Mouse (Mus musculus) frontal cortex, postnatal 25 days (tissue): ENCODE measurements at regions not wholly inside any gene's neighbourhood (a gene's known extent, or its start where the extent isn't known, plus 50 kb on each side); places are given as distances from the start of the nearest gene placed in this dataset.

Experiments used
- DNase-seq, 2 experiments: peaks; one replicate each; pipeline ENCODE4 v3.0.0; 2022; ENCODE audit warnings: low spot score in 2 of 2

DNA sequence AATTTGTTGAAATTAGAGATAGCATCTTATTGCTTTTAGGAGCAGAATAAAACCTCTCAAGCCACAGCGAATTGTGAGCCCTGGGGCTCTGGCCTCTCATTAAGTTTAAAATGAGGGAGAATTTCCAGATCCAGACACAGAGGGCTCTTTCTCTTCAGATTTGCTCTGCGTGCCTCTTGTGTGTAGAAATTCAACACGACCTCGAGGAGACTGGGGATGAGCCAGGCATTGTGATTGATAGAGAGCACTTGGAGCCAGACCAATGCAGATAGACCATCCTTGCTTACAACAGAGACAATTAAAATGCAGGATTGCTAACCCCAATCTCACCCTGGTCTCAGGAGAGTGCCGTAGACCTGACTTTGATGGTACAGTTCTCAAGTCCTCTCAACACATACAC is 121.9 kb upstream of the Gas1 start:
- no peak for DNase-seq

DNA sequence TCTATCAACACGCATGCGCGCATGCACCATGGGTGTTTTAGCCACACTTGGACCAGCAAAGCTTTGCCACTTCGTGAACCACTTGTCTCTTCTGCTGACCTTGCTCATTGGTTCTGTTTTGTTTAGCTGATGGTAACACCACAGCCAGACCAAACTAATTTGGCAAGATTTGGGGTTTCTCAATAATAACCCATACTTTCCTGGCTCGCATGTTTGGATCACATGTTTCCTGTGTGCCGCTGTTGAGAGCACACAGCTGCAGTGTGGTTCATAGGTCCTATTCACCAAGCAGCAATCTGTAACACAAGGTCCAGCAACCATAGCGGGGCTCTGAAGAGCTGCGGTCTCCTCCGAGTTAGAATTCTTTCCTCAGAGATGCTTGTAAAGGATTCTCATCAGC is 126.4 kb upstream of the Gas1 start:
- DNase-seq: no peak

DNA sequence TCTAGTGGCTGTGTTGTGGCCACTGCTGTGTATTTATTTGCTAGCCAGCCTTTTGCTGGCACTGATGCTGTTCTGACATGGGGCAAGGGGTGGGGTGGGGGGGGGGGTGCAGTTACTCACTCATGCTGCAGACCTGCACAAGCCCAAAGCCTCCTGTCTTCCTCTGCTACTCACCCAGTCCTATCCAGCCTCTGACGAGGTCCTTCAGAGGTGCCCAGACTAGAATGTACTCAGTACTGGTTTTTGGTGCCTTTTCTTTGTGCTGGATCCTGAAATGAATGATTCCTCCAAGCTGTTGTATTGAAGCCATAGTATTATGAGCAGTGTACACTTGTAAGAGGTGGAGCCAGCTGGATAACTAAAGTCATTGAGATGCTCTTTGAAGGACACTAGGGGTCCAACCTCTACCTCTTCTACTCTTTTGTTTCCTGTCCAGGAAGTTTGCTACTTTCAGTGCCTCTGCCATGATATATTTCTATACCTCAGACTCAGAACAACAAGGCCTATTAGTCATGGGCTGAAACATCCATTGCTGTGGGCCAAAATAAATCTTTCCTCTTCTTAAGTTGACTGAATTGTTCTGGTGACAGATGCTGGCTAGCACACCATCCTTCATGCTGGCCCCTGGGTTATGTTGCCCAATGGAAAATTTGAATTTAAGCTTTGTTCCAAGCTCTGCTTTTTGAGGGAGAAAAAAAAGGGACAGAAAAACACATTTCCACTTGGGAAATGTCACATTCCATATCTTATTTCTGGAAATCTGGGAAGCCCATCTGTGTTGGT is 128.1 kb upstream of the Gas1 start:
- no peak for DNase-seq

DNA sequence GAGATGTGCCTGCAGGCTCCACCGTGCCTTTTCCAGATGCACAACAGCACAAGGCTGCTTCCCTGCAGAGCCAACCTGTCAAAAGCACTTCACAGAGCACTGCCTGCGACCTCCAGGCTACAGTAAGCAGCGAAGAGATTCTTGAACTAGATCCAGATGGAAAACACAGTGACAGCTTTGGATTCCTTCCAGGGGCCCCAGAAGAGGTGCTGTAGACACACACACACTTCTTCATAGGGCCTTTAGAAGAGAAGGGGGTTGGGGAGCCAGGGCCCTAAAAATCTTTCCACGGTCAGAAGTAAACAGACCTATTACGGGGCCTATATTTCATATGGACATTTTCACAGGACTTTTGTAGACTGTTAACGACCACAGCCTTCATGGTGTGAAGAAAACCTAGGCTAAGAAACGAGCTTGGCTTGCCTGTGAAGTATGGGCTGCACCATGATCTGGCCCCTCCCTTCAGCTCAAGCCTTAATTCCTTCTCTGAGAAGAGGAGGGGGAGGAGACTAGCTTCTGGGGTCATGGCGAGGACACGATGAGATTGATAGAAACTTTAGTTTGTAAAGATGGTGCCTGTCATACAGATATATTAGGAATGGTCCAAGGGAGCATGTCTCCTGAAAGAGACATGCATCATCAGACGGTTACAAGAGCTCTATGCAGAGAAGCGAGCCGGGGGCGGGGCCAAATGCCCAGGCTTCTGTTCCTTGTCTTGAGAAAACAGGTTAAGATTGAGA is 131.1 kb upstream of the Gas1 start:
- DNase-seq: no peak

DNA sequence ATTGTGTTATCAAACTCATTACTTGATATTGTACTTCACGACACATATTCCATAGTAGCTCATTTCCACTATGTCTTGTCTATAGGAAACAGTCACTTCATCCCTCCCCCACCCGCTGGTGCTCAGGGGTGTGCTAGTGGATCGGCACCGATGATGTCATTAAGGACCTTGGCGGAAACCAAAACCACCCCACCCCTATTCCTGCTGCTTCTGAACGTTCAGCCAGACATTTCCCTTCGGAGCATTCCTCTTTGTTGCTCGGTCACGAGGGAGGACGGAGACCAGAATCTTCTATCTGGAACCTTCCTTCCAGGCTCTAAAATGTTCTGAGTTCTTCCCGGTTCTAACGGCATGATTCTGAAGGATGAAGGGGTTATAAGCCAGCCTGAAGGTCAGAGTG is 132.3 kb upstream of the Gas1 start:
- DNase-seq: no peak

DNA sequence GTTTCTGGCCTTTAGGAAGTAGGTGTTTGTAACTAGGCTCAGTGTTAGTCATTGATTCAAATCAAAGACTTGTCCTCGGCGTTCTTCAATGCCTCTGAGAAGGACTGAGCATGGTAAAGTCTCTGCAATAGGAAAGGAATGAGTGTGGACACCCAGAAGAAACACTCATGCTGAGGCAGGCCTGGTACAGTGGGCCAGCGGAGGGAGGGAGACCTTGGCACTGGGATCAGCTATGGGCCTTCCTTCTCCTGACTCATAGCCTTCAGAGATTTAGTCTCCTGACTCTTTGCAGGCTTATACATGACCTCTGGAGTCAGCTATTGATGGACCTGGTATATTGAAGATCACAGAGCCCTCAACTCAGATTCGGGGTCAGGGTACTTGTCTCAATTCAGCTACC is 132.8 kb upstream of the Gas1 start:
- DNase-seq: no peak

DNA sequence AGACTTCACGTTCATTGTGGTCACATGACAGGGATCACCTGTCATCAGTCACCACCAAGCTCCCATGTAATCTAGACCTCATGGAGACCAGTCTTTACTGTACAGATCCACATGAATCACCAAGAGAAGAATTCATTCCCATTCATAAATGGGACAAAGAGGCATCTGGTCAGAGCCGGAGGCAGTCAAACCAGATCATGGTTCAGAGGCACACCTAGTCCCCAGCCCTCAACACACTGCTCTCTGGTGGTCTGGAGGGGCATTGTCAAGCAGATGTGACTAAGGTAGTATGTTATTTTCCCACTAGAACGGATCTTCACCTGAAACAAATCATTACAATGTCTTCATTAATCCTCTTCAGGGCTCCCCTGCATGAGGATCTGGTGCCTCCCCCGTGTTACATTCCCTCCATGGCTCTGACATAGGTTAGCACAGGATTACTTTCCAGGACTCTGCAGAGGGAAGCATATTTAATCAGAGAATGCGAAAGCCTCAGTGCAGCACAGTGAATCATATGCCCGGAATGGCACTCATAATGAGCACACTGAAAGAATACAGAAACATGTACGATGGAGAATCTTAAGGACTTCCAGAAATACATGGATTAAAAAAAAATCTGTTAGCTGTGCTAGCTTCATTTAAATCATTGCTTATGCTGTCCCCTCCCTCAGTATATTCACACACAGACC is 135.4 kb upstream of the Gas1 start:
- no peak for DNase-seq

DNA sequence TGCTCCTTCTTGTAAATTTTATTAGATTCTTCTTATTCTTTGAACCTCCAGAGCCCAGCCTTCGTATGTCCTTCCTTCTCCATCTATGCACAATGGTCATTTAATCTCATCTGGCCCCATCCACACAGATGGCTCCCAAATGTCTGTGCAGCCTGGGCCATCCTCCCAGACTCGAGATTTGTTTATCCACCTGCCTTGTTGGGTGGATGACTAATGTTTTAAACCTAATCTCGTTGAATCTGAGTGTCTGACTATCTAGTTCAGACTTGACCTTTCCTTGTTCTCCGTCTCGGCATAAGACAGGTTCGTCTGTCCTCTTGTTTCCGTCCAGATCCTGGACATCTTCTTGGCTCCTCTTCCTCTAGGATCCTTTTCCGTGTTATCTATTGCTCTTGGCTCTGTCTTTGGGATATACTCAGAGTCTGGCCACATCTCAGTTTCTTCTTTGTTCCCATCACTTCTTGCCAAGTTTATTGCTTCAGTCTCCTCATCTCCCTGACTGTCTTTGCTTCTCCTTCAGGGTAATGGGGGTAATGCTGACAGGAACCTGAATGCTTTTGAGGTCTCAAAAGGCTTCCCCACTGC is 141.4 kb upstream of the Gas1 start:
- no peak for DNase-seq

DNA sequence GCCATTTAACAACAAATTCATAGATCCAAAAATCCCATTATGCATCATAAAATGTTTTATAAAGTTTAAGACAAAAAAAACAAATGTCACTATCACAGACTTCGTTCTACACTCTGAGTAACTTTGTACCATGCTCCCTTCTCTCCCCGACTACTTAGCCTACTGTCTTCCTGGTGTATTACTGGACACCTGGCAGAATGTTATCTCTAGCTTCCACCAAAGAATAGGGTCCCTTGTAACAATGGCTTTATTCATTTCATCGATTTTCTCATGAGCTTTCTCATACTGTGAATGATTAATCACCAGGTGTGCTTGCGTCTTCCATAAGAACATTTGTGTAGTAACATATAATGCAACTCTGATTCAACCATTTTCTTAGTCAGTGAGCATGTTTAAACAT is 142.1 kb upstream of the Gas1 start:
- no peak for DNase-seq

DNA sequence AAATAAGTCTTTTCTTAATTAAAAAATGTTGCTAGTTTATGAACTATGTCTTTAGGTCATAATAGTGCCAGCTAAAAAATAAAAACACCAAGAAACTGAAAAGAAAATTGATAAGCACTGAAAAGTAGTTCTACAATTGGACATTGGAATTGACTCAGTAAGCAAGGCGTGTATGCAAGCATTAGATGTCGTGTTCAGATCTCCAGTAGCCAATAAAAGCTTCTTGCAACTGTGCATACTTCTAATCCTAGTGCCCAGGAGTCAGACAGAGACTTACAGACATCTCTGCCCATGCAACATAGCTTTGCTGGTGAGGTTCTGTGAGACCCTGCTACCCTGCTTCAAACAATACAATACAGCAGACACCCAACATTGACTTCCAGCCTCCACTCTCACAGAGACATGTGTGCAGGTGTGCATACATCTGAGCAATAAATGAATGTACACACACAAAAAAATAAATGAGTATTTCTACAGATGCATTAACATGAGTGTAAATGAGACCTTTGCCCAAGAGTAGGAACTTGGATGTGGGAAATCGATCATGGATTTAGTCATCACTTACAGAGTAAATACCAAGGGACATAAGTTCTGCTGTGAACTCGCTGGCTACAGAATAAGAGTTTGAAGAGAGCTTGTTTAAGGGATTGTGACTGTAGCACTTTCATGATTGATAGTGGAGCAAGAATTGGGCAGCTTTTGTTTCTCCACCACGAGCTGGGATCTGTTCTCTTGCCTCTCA is 142.9 kb upstream of the Gas1 start:
- no peak for DNase-seq

DNA sequence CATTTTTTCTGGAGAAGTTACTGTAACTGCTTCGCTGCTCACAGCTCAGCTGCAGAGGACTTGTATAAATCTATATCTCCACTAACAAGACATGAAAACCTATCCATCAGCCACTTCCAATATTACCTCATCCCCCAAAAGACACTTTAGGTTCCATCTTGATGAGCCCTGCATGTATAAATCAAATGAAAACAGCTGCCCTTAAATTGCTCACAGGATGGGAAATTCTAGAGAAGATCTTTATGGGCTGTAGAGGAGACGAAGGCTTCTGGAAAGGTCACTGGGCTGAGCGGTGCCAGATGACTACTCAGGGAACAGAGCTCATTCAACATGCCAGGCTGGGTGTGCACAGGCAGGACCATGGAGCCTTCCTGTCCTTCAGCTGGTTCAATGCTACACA is 145.4 kb upstream of the Gas1 start:
- DNase-seq: no peak

DNA sequence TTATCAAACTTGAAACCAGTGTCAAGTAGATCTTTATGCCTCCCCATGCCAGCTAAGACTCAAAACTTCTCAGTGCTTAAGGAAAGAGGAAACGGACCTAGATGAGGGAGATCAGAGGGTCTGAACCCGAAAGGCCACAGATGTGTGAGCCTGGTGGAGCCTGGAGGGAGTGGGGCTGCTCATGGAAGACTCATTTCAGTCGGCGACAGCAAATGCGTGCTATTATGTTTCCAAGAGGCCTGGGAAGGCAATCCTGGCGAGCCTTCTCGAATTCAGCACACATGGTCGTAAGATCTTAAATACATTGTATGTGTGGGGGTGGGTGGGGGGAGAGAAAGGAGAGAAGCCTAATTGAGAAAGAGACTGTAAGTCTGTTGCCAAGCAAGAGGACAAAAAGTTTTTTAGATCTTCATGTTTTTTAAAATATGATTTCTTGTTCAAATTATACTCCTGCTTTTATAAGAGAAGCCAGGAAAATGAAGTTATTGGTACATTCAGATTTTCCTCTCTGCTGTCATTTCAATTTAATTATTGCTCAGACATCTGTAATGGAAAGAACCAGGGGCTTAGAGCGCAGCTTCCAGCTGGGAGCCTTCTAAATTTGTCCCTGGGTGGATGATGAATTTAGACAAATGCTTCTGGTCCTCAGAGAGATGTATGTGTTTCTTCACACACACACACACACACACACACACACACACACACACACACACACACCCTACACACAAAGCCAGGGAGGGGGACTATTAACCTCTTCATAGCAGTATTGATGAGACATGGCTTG is 153.5 kb upstream of the Gas1 start:
- DNase-seq: no peak

DNA sequence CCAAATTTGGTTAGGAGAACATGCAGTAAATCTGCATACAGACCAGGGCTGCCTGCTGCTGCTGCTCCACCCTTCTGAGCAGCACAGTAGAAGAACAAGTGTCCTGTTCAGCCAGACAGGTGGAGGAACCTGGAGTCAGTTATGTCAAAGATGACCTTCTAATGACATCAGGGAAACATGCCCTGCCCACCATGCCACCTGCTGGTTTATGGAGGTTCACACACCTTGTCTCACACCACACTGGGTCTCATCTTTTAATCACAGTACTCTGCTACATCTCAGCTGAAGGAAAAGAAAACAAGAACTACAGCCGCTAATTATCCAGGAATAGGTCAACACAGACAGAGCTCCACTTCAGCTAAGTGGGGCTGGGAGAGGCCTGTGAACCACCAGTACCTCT is 159.0 kb upstream of the Gas1 start:
- no peak for DNase-seq

DNA sequence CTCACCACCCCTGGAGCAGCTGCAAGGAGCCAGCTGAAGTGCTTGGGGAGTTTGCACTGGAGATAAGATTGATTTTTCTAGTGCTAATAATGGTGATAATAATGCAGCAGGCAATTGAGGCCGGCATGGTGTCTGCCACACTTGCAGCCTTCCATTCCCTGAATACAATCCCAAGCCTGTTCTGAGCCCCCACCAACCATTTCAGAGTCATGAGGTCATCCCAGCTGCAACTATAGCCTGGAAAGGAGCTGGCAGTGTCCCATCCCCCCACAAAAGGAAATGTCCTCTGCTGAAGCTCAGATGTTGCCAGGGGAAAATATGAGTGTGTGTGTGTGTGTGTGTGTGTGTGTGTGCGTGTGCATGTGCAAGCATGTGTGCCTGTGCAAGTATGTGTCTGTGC is 160.2 kb upstream of the Gas1 start:
- DNase-seq: no peak

DNA sequence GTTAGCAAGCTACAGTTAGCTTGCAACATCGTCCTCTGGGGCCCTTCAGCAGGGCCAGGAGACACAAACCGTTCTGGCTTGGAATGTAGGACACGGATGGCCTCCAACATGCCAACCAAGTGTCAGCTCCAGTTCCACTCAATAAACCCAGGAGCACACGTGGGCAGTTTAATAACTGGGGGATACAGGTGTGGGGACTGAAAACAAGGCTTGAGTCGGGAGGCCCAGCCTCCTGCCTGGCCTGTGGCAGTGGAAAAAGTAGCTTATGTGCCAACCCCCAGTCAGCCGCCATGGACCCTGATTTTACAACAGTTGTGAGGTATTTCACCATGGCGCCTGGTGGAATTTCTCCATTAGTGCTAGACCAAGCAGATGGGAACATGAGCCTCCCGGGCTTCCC is 160.9 kb upstream of the Gas1 start:
- DNase-seq: no peak

DNA sequence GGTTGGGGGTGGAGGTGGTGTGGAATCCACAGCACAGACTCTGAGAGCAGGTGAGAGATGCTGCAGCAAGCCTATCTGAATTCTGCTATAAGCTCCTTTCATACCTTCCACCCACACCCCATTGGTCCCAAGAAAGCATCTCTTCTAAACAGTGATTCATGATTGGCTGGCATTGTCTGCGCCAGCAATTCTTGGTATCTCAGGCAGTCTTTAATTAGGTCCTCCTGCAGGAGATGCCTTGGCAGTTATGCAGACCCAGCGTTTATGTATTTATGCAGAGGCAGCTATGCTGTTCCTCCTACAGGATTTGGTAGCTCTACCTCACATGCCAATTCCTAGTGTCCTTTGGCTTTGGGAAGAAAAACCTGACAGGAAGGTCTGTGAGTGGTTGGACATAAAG is 162.9 kb upstream of the Gas1 start:
- no peak for DNase-seq

DNA sequence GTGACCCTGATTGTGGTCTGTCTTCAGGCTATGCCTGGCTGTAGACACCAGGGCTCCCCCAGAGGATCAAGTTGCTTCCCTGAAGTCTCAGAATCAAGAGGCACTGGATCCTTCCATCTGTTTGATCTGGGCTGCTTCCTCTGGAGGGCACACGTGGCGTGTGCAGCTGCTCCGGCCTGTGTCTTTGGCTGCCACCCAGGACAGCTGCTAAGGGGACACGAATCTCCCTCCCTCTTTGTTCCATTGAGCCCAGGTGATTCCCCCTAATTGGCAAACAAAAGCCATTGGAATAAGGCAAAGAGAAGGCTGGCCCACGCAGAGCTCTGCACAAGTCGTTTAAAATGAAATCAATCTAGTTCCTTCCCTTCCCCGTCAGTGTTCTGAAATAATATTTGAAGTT is 170.7 kb upstream of the Gas1 start:
- no peak for DNase-seq

DNA sequence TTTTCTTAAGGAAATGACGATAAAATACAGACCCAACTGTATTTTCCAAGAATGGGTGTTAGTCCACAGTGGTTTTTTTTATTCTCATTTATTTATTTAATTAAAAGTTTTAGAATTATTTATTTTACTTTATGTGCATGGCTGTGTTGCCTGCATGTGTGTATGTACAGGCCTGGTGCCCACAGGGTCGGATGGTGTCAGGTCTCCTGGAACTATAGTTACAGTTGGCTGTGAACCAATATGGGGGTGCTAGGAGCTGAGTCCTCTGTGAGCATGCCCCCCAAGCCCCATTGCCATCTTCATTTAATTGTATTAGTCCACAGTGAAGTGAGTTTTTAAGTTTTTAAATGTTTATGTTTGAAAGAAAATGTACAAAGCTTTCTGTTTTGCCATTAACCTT is 171.3 kb upstream of the Gas1 start:
- no peak for DNase-seq

DNA sequence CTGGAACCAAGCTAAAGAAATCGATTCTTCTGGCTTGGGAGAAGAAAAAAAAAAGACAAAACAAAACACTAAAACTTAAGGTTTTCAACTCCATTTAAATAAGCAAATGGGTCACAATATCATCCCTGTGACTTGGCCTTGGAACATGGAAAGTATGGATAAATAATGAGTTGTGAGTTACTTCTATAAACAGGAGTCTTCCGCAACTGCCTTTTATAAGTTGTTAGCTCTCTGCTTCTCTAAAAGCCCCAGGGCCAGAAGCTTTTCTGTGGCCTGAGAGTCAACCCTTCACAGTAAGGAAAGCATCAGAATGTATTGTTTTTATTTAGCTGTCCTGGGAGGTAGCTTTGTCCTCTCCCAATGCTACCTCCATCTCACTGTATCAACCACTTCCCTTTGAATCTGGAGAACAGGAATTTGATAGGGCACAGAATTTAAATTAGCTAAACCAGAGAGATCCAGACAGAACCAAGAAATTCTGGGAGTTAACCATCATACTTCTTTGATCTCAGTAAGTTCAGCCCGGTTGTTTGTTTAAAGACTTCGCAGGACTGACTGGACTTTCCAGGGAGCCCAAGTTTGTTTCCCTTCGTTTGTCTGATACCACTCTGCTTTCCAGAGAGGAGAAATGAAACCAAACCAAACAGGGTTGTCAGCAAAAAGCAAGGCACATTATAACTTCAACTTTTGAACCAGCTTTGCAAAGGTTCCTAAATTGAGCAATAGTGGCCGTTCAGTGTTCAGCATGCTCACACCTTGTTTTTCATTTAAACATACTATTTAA is 178.7 kb upstream of the Gas1 start:
- DNase-seq: no peak

DNA sequence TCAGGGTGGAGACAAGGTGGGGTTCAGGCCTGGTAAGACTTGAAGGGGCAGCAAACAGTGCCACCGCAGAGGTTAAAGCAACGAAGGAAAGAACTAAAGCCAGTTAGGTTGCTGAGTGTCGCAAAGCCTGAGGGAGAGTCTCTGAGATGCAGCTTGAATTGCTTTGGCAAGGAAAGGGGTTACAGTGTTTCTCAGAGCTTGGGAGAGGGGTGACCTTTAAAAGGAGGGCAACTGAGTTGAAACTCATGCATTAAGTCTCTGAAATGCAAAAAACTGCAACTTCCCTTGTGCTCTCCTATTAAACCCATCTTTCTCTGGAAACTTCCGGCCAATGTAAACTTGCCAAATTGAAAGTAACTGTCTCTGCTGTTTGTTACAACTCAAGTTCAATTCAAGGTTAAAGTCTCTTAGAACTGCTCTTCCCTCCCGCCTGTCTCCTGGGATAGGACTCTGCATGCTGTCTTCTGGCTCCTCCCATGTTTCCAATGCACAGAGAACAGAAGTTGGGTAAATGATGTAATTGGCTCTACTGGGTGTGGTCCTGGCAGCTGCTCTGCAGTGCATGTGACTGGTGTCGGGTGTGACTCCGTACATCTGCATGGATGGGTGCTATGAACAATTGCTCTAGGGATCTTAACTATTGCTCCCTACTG is 181.4 kb upstream of the Gas1 start:
- no peak for DNase-seq
